Mouse (Mus musculus) central nervous system, embryonic 11.5 days (tissue): Measurements from ENCODE around the gene Unc13a. TPM values are rescaled to one million over a fixed set of nuclear protein-coding genes. Genes with fewer than 3 reads are reported as not detected.

ENCODE experiments used
- polyA plus RNA-seq: library from polyadenylated mRNA; depleted of rRNA; stranded (reverse); fragments of >200 nt; gene quantifications from 2 replicates; pipeline ENCODE4 v1.2.3, GENCODE M21; 2012; rRNA removed

Gene Unc13a
- 15.4 and 19.3 TPM in 2 replicates for polyA plus RNA-seq

DNA sequence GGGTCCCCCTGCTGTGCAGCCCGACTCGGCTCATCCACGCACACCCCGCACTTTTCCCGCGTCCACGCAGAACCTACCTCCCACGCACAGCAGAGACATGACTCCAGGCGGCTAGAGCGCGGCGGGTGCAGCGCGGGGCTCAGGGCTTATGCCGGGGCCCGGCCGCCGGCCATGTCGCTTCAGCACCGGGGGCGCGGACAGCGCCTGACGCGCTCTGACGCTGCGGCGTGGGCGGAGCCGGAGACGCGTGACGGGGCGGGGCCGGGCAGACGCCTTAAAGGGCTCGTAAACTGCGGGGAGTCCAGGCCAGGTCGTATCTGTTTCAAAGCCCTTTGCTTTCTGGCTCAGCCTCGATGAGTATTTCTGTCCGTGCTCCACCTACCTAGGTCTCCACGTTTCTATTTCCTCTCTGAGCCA is at the start of gene Unc13a:
Gene Unc13a, minus strand, starts transcription at position 209 of the 417 bp plus-strand sequence.

DNA sequence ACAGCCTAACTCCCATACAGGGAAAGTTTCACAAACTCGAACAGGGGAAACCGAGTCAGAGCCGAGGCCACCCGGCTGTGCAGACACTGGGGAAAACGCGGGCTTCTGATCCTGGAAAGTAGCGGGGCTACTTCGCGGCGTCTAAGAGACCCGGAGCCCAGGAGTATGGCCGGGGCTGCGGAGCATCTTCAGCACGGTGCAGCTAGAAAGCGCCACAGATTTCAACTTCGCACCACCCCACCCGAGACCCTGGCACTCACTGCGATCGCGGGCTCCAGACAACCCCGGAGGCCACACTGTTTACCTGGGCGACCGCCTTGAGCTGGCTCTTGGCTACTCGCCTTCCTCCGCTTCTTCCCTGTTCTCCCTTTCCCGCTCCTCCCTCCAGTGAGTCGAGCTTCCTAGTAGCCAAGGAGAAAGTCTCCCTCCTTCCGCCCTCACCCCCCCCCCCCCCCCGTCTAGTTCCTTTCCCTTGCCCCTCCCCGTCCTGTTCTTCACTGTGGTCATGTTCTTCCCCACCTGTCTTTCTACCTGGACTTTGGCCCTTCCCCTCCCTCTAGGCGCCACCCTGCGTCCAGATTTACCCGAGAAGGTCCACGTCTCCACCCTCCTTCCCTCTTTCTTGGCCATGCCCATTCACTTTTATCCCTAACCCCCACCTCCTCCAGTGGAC is 30.0 kb upstream of the Unc13a start, which contains the start of gene B3gnt3:
Gene B3gnt3, minus strand, starts transcription at position 376 of the 673 bp plus-strand sequence.

DNA sequence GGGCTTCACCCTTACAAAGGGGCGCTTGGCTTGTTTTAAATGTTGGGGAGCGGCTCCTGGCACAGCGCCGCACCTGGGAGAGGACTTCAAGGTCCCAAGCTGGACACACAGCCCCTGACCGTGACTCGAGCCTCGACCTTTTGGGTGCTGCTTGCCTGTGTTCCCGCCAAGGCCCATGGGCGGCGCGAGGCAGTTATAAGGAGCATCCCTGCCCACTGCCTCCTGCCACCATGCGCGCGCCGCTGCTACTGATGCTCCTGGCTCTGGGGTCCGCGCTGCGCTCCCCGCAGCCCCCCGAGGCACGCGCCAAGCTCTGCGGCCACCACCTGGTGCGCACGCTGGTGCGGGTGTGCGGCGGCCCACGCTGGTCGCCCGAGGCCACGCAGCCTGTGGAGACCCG is 17.5 kb upstream of the Unc13a start, which contains the start of gene Insl3:
Gene Insl3, plus strand, starts transcription at position 187 of the 400 bp plus-strand sequence.

DNA sequence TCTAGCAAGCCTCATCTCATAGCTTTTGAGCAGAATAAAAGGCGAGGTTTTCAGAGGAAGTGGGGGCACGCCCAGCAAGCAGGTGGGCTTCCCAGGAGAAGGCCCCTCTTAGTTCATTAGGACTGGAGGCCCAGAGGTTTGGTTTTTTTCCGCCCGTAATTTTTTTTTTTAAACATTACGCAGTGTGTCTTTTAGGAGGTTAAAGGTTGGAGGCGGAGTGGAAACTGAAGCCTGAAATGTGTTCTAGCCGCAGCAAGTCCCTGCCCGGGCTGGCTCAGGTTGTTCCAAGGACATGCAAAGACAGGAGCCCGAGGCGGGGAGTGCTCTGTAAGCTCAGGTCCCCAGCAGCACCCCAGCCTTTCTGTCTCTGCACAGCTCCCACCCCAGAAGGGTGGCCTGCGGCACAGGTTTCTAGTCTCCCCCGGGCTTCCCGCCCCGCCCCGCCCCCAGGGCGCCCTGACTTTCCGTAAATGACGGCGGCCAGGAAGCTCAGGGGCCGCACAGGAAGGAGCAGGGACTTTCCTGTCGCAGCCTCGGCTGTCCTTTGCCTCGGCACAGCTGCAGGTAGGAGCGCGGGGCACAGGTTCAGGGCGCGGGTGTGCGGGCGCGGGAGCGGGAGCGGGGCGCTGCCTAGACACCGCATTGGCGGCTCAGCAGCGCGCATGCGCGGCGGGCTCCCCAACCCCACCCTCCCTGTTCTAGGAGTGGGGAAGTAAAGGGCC is 4.6 kb upstream of the Unc13a start, which contains the start of gene Jak3:
Gene Jak3, plus strand, starts transcription at position 277 of the 722 bp plus-strand sequence.

DNA sequence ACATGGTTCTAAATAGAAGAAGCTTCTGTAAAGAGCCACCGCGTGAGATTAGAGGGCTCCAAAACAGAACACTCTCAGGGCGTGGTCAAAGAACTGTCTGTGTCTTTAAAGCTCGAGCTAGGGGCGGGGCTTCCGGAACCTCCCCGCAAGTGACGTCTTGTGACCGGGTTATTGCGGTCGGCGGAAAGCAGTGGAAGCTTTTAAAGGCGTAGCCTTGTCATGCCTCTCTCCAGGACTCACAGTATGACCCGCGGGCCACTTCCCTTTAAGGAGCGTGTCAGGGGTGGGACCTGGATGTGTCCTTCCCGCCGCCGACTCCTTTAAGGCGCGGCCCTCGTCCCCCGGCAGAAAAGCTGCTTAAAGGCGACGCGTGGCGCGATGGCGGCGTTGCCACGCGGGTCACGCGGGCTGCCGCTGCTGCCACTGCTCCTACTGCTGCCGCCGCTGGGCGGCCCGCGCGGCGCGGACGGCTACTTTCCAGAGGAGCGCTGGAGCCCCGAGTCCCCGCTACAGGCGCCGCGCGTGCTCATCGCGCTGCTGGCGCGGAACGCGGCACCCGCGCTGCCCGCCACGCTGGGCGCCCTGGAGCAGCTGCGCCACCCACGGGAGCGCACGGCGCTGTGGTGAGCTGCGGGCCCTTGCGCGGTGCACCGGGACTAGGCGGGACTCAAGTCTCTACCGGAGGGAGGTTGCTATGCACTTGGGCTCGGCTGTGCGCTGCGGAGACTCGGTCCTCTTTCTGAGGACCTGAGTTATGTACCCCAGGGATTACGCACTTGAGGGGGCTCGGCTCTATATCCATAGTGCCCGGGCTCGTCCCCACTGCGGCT is 60.5 kb downstream of the Unc13a start, which contains the start of gene Colgalt1:
Gene Colgalt1, plus strand, starts transcription at position 177 of the 830 bp plus-strand sequence.

DNA sequence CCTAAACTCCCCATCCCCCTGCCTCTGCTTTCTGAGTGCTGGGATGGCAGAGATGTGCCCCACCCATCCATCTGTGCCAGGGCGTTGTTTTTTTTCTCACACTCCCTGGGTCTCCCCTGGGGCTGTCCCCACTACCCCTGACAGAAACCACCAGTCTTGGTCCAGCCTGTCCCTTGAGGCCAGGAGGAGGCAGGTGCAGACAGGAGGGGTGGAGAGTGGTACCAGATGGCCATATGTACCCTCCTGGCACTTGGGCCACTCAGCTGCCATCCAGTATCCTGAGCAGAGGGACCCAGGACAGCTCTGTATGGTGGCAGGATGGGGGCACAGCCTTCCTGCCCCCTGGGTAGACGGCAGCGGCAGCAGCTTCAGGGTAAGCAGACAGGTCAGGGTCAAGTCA is 74.1 kb downstream of the Unc13a start, which contains the start of gene Fam129c:
Gene Fam129c, plus strand, starts transcription at position 198 of the 400 bp plus-strand sequence.

DNA sequence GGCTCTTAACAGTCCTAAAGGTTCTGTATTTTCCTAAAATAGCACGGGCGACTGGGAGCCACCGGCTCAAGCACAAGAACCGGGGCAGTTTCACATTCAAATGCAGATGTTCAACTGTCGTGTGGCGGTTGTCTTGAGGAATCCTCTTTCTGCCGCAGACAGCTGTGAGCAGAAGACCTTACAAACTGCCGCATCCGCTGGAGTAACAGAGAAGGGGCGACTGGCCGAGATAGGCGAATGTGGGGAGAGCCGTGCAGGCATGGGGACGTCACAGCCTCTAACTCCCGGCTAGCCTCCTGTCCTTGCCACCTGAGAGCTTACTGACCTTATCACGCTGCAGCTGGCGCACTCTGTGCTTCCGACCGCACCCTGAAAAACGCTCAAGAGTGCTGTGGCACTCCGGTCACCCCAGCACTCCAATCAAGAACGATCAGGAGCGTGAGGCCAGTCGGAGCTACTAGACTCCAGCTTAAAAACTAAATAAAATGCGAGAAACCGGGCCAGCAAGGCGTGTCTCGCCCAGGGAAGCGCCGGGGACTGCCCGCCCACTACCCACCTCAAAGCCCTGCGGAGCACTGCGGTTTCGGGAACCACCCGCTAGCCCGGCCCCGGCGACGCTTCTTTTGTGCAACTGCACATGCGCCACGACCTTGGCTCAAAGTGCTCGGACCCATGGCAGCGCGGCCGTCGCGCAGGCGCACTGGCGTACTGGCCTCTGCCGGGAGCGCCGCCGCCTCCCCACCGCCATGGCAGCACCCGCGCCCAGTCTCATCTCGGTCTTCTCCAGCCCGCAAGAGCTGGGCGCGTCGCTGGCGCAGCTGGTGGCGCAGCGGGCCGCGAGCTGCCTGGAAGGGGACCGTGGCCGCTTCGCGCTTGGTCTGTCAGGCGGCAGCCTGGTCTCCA is 79.8 kb downstream of the Unc13a start, which contains the start of gene Pgls:
Gene Pgls, plus strand, starts transcription at position 706 of the 903 bp plus-strand sequence.

Other genes starting within 250 kb of the Unc13a start
- 63.1 and 67.7 TPM in 2 replicates for gene Abhd8, start 208.1 kb downstream of the Unc13a start, polyA plus RNA-seq
- gene Mrpl34, start 206.8 kb downstream of the Unc13a start, polyA plus RNA-seq = 82.2 and 83.9 TPM in 2 replicates
- 70.7 and 98.5 TPM in 2 replicates for gene Dda1, start 202.6 kb downstream of the Unc13a start, polyA plus RNA-seq
- gene Ano8, start 185.8 kb downstream of the Unc13a start, polyA plus RNA-seq = 64.5 and 107 TPM in 2 replicates
- gene Gtpbp3, start 183.7 kb downstream of the Unc13a start, polyA plus RNA-seq = 30.7 and 37.4 TPM in 2 replicates
- gene Plvap, start 160.0 kb downstream of the Unc13a start, polyA plus RNA-seq = 29.5 and 39.7 TPM in 2 replicates
- gene Ccdc194, start 146.0 kb downstream of the Unc13a start, polyA plus RNA-seq = 0.48 and 0.52 TPM in 2 replicates
- 15.8 and 19.0 TPM in 2 replicates for gene Bst2, start 134.3 kb downstream of the Unc13a start, polyA plus RNA-seq
- 62.6 and 71.2 TPM in 2 replicates for gene Mvb12a, start 128.8 kb downstream of the Unc13a start, polyA plus RNA-seq
- gene Tmem221, start 112.9 kb downstream of the Unc13a start, polyA plus RNA-seq = 0.22 and 0.23 TPM in 2 replicates
- not detected in 2 replicates for gene Nxnl1, start 105.2 kb downstream of the Unc13a start, polyA plus RNA-seq
- 50.4 and 64.7 TPM in 2 replicates for gene Slc27a1, start 102.9 kb downstream of the Unc13a start, polyA plus RNA-seq
- 126 and 164 TPM in 2 replicates for gene Pgls, start 79.6 kb downstream of the Unc13a start, polyA plus RNA-seq
- gene Fam129c, start 74.1 kb downstream of the Unc13a start, polyA plus RNA-seq = 6.1 and 12.4 TPM in 2 replicates
- gene Colgalt1, start 60.8 kb downstream of the Unc13a start, polyA plus RNA-seq = 65.9 and 99.7 TPM in 2 replicates
- 3.5 TPM in 2 replicates for gene Jak3, start 4.5 kb upstream of the Unc13a start, polyA plus RNA-seq
- 0.57 and 1.1 TPM in 2 replicates for gene Insl3, start 17.5 kb upstream of the Unc13a start, polyA plus RNA-seq
- 0.40 and 0.66 TPM in 2 replicates for gene B3gnt3, start 30.0 kb upstream of the Unc13a start, polyA plus RNA-seq
- 30.0 and 40.4 TPM in 2 replicates for gene Fcho1, start 54.0 kb upstream of the Unc13a start, polyA plus RNA-seq
- 1.8 and 3.1 TPM in 2 replicates for gene Zfp709, start 210.3 kb upstream of the Unc13a start, polyA plus RNA-seq
- gene Zfp882, start 236.9 kb upstream of the Unc13a start, polyA plus RNA-seq = 9.3 and 10.3 TPM in 2 replicates
- gene Zfp617, start 236.9 kb upstream of the Unc13a start, polyA plus RNA-seq = 21.6 and 25.9 TPM in 2 replicates